Mouse (Mus musculus) naive thymus-derived CD4-positive, alpha-beta T cell, adult 2 months (primary cell): Measurements from ENCODE around the gene Xrcc4.
A peak's percentile ranks its signal among the peaks of the same experiment; 100 is the strongest.

ENCODE experiments used
- DNase-seq: peaks from one replicate; pipeline ENCODE4 v3.0.0-alpha.2; 2011; ENCODE audit warnings: low read depth

Xrcc4 gene

GRCm38 (mm10) chr13:89738776-89739695, 350.4 kb downstream of the Xrcc4 start:
- peak; percentile 28 for DNase-seq

- no peak for DNase-seq
These were observed 351.1 kb downstream of the Xrcc4 start for GRCm38 (mm10) chr13:89738275-89738674.

- DNase-seq = no peak
These were observed 354.3 kb downstream of the Xrcc4 start for GRCm38 (mm10) chr13:89735111-89735510.

- DNase-seq = no peak
These were observed 362.9 kb downstream of the Xrcc4 start for GRCm38 (mm10) chr13:89726492-89726891.
